ENCODE assay signal across 8 mouse cellular contexts in the genomic region with DNA sequence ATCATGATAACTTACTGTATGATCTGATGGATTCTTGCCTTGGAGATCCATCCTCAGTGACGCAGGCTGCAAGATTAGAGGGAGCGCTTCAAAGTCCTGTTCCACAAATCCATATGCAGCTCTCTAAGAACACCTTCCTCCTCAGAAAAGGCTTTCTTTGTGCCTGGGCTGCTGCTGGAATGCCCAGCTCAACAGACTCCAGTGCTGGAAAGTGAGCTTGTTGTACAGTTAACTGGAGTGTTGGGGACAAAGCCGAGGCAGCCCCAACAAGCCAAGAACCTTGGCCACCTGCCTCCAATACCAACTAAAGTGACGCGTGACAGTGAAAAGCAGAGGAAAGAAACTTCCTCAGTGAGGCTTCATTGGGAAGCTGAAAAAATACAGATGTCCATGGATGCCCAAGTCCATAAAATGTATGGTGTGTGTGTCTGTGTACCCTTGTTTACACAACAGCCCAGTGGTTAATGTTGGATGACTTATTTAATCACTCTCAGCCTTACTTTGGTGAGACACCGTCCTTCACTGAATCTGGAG. TPM values are rescaled to one million over a fixed set of nuclear protein-coding genes. Genes with fewer than 3 reads are reported as not detected.
DNase-seq lines count a peak whose midpoint lies in the region; ATAC-seq and TF ChIP-seq lines count a peak whose summit lies in the region.

No protein-coding gene starts in this region.

- no peaks in the 10 kb centered on the region for H3K36me3 ChIP-seq in kidney, embryonic 15.5 days
- H3K36me3 ChIP-seq in forebrain, embryonic 15.5 days, result no peaks in the 10 kb centered on the region
- H3K36me3 ChIP-seq in neural tube, embryonic 12.5 days, result no peaks in the 10 kb centered on the region

- intact Hi-C loops in left cerebral cortex, adult 2 months (cut with DNase I), result loop anchor here (1.0 to 5.0 kb wide), 4 partner anchors 36 to 177 kb away; a partner anchor contains a TSS

- H3K4me3 ChIP-seq in kidney, embryonic 15.5 days (replicated peaks), result peak overlapping the region; percentile 60
- peak overlapping the region; percentile 43 for H3K4me3 ChIP-seq in forebrain, embryonic 15.5 days
- peak overlapping the region; percentile 59 for H3K4me3 ChIP-seq in left cerebral cortex, adult 2 months
- peak overlapping the region; percentile 47 for H3K4me3 ChIP-seq in neural tube, embryonic 12.5 days

- H3K9ac ChIP-seq in kidney, embryonic 15.5 days, result peak overlapping the region; percentile 39
- peak overlapping the region; percentile 49 for H3K9ac ChIP-seq in forebrain, embryonic 15.5 days (replicated peaks)
- no peak overlapping the region; the same call in 1 of the 2 replicates for H3K9ac ChIP-seq in neural tube, embryonic 12.5 days

- WGBS in kidney, embryonic 15.5 days, result 55% methylated on average over 6 of the region's 6 CpGs
- 49% methylated on average over 6 of the region's 6 CpGs for WGBS in forebrain, embryonic 15.5 days
- WGBS in neural tube, embryonic 12.5 days, result 67% methylated on average over 6 of the region's 6 CpGs

- H3K27ac ChIP-seq in kidney, embryonic 15.5 days, result peak overlapping the region; percentile 92
- peak overlapping the region; percentile 72; the same call in 1 of the 2 replicates for H3K27ac ChIP-seq in forebrain, embryonic 15.5 days (replicated peaks)
- peak overlapping the region; percentile 89 for H3K27ac ChIP-seq in left cerebral cortex, adult 2 months
- H3K27ac ChIP-seq in neural tube, embryonic 12.5 days, result no peak overlapping the region

- DNase-seq in kidney, postnatal 14 days, result no peak
- DNase-seq in adipocyte (ENCODE audit: low spot score), result peak; percentile 33
- DNase-seq in left cerebral cortex, adult 2 months (ENCODE audit: extremely low spot score in 1 of 2, low spot score in 2 of 2), result peak in 1 of 2 experiments; percentile 18
- DNase-seq in spleen, postnatal 10 days (ENCODE audit: low spot score in 2 of 2), result no peak
- DNase-seq in natural killer cell, adult 2 months (ENCODE audit: low spot score in 2 of 2), result no peak

- H3K27me3 ChIP-seq in kidney, embryonic 15.5 days, result no peaks in the 10 kb centered on the region
- no peaks in the 10 kb centered on the region for H3K27me3 ChIP-seq in forebrain, embryonic 15.5 days
- H3K27me3 ChIP-seq in neural tube, embryonic 12.5 days (replicated peaks), result no peaks in the 10 kb centered on the region

- no peaks in the 10 kb centered on the region for H3K9me3 ChIP-seq in kidney, embryonic 15.5 days (replicated peaks)
- H3K9me3 ChIP-seq in forebrain, embryonic 15.5 days, result no peaks in the 10 kb centered on the region
- no peaks in the 10 kb centered on the region for H3K9me3 ChIP-seq in neural tube, embryonic 12.5 days

- no peak for TF ChIP-seq CTCF in left cerebral cortex, adult 2 months (IDR thresholded peaks at IDR 0.05)

- peak overlapping the region; percentile 80 for H3K4me2 ChIP-seq in kidney, embryonic 15.5 days
- H3K4me2 ChIP-seq in forebrain, embryonic 15.5 days (replicated peaks), result peak overlapping the region; percentile 49
- H3K4me2 ChIP-seq in neural tube, embryonic 12.5 days (replicated peaks), result peak overlapping the region; percentile 67

- ATAC-seq in kidney, embryonic 15.5 days (replicated peaks; ENCODE audit: low FRiP score), result no peak
- ATAC-seq in forebrain, embryonic 15.5 days (replicated peaks), result no peak
- ATAC-seq in neural tube, embryonic 12.5 days (ENCODE audit: low FRiP score, low read depth), result no peak

- H3K4me1 ChIP-seq in kidney, embryonic 15.5 days, result peaks cover 26% of the 10 kb centered on the region
- peaks cover 19% of the 10 kb centered on the region for H3K4me1 ChIP-seq in forebrain, embryonic 15.5 days
- H3K4me1 ChIP-seq in neural tube, embryonic 12.5 days, result peaks cover 14% of the 10 kb centered on the region

RNA-seq across cellular contexts. Expression of a gene that starts 1.2 kb away (rescaled TPM):
- 38.6 and 43.3 TPM in 2 replicates for polyA plus RNA-seq in kidney, embryonic 15.5 days (2015; fragmentation: Nextera tagmentation; extraction: Ambion mirVana)
- 29.5 and 31.5 TPM in 2 replicates for polyA plus RNA-seq in forebrain, embryonic 15.5 days (2015; fragmentation: Nextera tagmentation; extraction: Ambion mirVana)
- total RNA-seq in left cerebral cortex, adult 2 months (2021), result 10 to 100 TPM; 46.8 to 48.4 TPM
- polyA plus RNA-seq in neural tube, embryonic 12.5 days (2016; fragmentation: Nextera tagmentation; extraction: Ambion mirVana), result 34.9 and 38.6 TPM in 2 replicates
